Mouse (Mus musculus) adrenal gland, adult 10 weeks (tissue): ENCODE data around the gene Olfr1391. TPM values are rescaled to one million over a fixed set of nuclear protein-coding genes. Genes with fewer than 3 reads are reported as not detected.

Source experiments
- polyA plus RNA-seq: library from polyadenylated mRNA; stranded (reverse); fragments of 350-450 nt; fragmentation: Illumina TruSeq; extraction: RNeasy Lipid Tissue Mini Kit (QIAGEN cat#74804); gene quantifications from one replicate; pipeline ENCODE4 v1.2.3, GENCODE M21; 2014; ENCODE audit warnings: low read depth, low replicate concordance

Gene Olfr1391
- polyA plus RNA-seq: not detected

DNA sequence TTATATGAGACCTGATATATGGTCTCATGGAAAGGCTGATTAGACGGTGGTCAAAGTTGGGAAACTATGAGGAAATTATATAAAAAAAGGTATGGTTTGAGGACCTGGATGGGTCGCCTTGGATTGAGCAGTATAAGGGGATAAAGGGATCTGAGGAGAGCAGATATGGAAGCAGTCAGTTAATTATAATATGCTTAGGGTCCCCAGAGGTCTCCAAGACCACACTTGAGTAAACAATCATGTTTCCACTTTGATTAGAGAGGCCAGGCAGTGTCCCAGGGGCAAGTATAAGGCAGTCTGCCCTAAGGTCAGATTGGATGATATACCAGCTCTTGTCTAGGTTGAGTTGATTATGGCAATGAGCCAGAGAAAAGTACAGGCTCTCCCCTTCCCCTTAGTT, at the start of gene Olfr1391:
Olfr1391 (plus strand) TSS at position 301 of the 400 bp plus-strand sequence.

DNA sequence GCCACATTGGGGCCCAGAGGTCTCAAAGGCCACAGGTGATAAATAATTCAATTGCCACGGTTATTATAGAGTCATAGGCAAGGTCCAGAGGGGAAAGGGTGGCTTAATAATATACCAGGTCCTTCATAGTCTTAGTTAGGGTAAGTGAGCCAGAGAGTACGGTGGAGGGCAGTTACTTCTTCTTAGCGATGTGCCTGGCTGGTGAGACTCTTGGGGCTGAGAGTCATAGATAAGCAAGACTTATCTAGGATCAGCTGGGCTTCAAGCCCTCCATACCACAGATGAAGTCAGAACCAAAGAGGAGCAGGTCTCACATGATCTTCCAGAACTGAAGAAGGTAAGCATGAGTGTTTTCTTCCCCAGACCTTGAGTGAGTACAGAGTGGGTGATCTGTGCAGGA, 44.3 kb upstream of the Olfr1391 start, which contains the start of gene Olfr1393:
Olfr1393 (plus strand) TSS at position 83 of the 400 bp plus-strand sequence.

DNA sequence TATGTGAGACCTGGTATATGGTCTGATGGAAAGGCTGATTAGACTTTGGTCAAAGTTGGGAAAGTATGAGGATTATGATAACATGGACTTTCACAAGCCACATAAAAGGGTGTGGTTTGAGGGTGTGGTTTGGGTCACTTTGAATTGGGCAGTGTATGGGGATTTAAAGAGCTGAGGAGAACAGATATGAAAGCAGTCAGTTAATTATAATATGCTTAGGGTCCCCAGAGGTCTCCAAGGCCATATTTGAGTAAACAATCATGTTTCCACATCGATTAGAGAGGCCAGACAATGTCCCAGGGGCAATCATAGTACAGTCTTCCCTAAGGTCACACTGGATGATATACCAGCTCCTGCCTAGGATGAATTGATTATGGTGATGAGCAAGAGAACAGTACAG, 37.6 kb upstream of the Olfr1391 start, which contains the start of gene Olfr1392:
Olfr1392 (plus strand) TSS at position 301 of the 400 bp plus-strand sequence.

DNA sequence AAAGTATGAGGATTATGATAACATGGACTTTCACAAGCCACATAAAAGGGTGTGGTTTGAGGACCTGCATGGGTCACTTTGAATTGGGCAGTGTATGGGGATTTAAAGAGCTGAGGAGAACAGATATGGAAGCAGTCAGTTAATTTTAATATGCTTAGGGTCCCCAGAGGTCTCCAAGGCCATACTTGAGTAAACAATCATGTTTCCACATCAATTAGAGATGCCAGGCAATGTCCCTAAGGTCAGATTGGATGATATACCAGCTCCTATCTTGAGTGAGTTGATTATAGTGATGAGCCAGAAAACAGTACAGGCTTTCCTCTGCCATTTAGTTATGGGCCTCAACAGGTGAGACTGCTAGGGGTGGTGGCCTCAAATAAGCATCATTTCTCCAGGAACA, 18.1 kb upstream of the Olfr1391 start, which contains the start of gene Olfr10:
Olfr10 (plus strand) TSS at position 301 of the 400 bp plus-strand sequence.

DNA sequence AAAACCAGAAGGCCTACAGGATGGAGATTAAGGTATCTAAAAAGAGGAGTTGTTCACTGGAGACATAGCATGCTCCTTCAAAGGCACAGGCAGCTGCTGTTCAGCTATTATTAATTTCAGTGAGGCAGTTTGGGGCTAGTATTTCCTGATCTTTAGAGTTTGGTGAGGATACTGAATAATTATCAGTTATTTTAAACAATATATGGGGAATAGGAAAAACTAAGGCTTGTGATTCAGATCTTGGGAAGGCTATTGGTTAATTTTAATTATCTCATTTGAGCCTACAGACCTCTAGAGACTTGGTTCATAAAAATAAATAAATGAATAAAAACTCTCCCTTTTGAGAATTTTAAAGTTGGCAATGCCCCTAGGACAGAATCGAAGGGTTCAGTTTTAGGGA, 12.3 kb downstream of the Olfr1391 start, which contains the start of gene Olfr1390:
Olfr1390 (plus strand) TSS at position 301 of the 400 bp plus-strand sequence.

Other genes starting within 250 kb of the Olfr1391 start
- gene Ifi47, start 246.2 kb upstream of the Olfr1391 start, polyA plus RNA-seq: 9.7 TPM
- 5.4 TPM for gene Olfr1396, start 207.9 kb upstream of the Olfr1391 start, polyA plus RNA-seq
- not detected for gene Olfr1395, start 180.5 kb upstream of the Olfr1391 start, polyA plus RNA-seq
- gene Olfr1394, start 168.4 kb upstream of the Olfr1391 start, polyA plus RNA-seq: not detected
- 96.9 TPM for gene Btnl9, start 135.6 kb upstream of the Olfr1391 start, polyA plus RNA-seq
- gene Zfp62, start 119.5 kb upstream of the Olfr1391 start, polyA plus RNA-seq: 131 TPM
- 21.6 TPM for gene Mgat1, start 78.6 kb upstream of the Olfr1391 start, polyA plus RNA-seq
- not detected for gene Olfr1393, start 44.4 kb upstream of the Olfr1391 start, polyA plus RNA-seq
- 0.17 TPM for gene Olfr1392, start 37.5 kb upstream of the Olfr1391 start, polyA plus RNA-seq
- gene Olfr10, start 18.0 kb upstream of the Olfr1391 start, polyA plus RNA-seq: not detected
- not detected for gene Olfr1390, start 12.4 kb downstream of the Olfr1391 start, polyA plus RNA-seq
- gene Olfr1389, start 100.3 kb downstream of the Olfr1391 start, polyA plus RNA-seq: not detected
- gene Olfr1388, start 113.9 kb downstream of the Olfr1391 start, polyA plus RNA-seq: not detected
- not detected for gene Olfr1387, start 132.6 kb downstream of the Olfr1391 start, polyA plus RNA-seq
- not detected for gene Olfr1386, start 142.3 kb downstream of the Olfr1391 start, polyA plus RNA-seq
- gene Olfr1385, start 166.3 kb downstream of the Olfr1391 start, polyA plus RNA-seq: not detected
- gene Olfr1384, start 184.0 kb downstream of the Olfr1391 start, polyA plus RNA-seq: not detected
- gene Olfr1383, start 196.9 kb downstream of the Olfr1391 start, polyA plus RNA-seq: not detected
- gene Olfr1382, start 205.5 kb downstream of the Olfr1391 start, polyA plus RNA-seq: not detected
- gene Olfr1381, start 220.7 kb downstream of the Olfr1391 start, polyA plus RNA-seq: not detected
- gene Olfr1380, start 234.1 kb downstream of the Olfr1391 start, polyA plus RNA-seq: not detected